Mouse (Mus musculus) gastrocnemius, postnatal 10 days (tissue): ENCODE results near the gene Grin2d. TPM values are rescaled to one million over a fixed set of nuclear protein-coding genes. Genes with fewer than 3 reads are reported as not detected.
"Not testable (repeated sequence)": the region's sequence is repeated elsewhere in the genome, so short reads cannot be mapped to it uniquely, and the experiment has no call there.

Experiments
- DNase-seq: peaks from one replicate; pipeline ENCODE4 v3.0.0; 2021; ENCODE audit warnings: mixed read lengths
- long read RNA-seq, 2 experiments: library from polyadenylated mRNA; stranded (forward); transcript quantifications; one replicate each; pipeline ENCODE4 v2.0.0; 2021
- total RNA-seq, 2 experiments: library from RNA; stranded (reverse); gene quantifications; 2 replicates each; pipeline ENCODE4 v1.2.3; 2021

Grin2d gene
- 1 to 10 TPM in 1 of 2 experiments, under 1 TPM in 1; 0.80 to 1.2 TPM for total RNA-seq
- long read RNA-seq, experiment 1, full-length matches to known transcripts, result 1 of 1 reads
- long read RNA-seq, experiment 1, partial matches to known transcripts, result 0 of 1 reads
- long read RNA-seq, experiment 1, other reads (novel, unspliced or antisense), result 0 of 1 reads
- long read RNA-seq, experiment 2, partial matches to known transcripts, result 0 of 1 reads
- long read RNA-seq, experiment 2, other reads (novel, unspliced or antisense), result 1 of 1 reads

DNA sequence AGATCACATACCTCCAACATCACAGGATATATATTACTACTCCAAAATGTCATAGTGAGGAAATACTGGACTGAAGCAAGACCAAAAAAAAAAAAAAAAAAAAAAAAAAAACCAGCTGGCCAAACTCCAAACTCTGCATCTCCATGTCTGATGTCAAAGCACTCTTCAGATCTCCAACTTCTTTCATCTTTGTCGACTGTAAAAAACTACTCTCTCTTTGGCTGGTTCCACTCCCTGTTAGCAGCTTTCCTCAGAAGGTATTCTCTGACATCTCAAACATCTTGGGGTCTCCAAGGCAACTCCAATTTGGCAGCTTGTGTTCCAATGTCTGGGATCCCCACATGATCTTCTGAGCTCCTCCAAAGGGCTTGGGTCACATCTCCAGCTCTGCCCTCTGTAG lies at the start of gene Grin2d:
Gene Grin2d, minus strand, starts transcription at position 101 of the 400 bp plus-strand sequence.
- DNase-seq, result not testable (repeated sequence)

GRCm38 (mm10) chr7:45924429-45924816 lies 46.2 kb upstream of the Grin2d start:
- DNase-seq, result no peak

DNA sequence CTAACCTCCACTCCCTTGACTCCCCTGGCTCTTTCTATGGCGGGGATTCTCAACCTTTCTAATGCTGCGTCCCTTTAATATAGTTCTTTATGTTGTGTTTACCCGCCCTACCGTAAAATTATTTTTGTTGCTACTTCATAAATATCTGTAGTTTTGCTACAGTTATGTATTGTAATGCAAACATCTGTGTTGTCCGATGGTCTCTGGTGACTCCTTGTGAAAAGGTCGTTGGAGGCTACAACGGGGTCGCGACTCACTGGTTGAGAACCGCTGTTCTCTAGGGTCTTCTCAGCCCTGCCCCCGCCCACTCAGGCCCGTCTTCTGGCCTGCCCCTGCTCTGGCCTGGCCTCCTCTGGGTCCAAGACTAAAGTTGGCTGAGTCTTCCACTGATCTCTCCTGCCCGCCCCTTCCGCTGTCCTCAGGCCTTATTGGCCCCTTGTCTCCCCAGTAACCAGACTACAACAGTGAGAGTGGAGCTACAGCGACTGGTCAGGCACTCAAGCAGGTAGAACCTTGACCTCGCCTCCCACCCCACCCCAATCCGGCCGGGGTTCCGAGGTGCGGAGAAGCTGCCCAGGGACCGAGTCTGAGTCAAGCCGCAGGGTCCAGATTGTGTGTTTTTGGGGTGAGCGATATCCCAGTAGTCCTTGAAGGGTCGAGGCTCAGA lies 45.7 kb upstream of the Grin2d start, which contains the start of gene Ccdc114:
Gene Ccdc114, plus strand, starts transcription at position 311 of the 667 bp plus-strand sequence.
- peak; percentile 74 for DNase-seq

- DNase-seq, result peak; percentile 93
Observed at GRCm38 (mm10) chr7:45922928-45923761, 45.0 kb upstream of the Grin2d start.

GRCm38 (mm10) chr7:45921950-45922600 lies 43.9 kb upstream of the Grin2d start:
- no peak for DNase-seq

GRCm38 (mm10) chr7:45921242-45921621 lies 43.1 kb upstream of the Grin2d start, which contains the start of gene Emp3:
TSS of gene Emp3 (minus strand) at chr7:45921404.
- DNase-seq, result peak; percentile 59

- peak; percentile 30 for DNase-seq
Observed at GRCm38 (mm10) chr7:45920583-45921241, 42.5 kb upstream of the Grin2d start.

DNA sequence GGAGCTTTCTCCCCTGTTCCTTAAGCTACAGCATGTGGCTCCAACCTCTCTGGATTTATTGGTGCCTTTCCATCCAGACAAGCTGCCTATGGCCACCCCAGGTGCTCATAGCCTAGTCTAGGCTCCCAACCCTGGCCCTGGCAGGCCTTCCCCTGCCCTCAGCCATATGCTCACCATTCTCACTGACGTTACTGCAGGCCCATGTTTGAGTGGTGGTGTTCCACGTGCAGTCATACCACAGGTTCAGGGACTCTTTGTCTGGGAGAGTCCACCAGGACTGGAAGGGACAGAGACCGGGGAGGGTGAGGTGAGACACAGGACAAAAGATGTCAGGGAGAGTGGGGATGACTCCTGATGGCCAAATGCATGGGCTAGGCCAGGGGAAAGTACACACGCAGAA lies 41.6 kb upstream of the Grin2d start:
- DNase-seq, result no peak

DNA sequence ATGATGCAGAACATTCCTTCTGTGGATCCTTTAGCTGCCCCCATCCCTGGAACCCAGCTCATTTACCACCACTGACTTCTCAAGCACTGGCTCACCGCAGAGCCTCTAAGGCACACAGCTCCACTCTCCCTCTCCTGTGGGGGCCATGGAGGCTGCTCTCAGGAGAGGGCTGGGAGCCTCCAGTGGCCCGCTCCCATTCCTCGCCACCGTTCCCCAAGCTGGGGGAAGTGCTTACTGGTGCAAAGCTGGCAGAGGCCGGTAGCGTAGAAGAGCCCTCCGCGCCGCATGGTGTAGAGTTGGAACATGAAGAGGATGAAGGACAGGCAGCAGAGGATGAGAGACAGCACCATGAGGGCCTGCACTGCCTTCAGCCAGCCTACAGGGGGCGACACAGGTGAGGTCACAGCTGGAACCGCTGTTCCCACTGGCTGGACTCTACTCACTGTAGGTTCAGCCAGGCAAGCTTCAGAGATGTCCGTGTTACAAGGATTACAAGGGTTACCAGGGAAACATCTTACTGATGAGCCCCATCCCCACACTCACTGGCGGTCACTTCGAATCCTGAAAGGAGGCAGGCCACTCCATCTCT lies 41.0 kb upstream of the Grin2d start:
- DNase-seq, result peak; percentile 36

DNA sequence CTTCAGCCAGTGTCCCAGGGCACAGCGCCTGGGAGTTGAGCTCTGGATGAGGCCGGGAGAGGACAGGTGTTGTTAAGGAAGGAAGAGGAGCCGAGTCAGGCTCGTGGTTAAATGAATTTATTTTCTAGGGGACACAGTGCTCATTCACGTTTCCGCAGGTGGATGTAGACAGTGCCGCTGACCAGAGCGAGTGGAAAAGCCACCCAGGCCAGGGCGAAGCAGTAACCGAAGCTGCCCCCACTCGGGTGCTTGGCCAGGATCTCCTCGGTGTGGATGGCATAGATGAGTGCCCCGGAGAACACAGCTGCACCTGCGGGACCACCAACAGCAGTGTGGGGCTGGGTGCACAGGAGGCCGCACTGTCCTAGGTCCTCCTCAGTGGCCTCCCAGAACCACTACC lies 39.7 kb upstream of the Grin2d start:
- no peak for DNase-seq

GRCm38 (mm10) chr7:45917004-45917704 lies 39.0 kb upstream of the Grin2d start:
- peak; percentile 29 for DNase-seq

DNA sequence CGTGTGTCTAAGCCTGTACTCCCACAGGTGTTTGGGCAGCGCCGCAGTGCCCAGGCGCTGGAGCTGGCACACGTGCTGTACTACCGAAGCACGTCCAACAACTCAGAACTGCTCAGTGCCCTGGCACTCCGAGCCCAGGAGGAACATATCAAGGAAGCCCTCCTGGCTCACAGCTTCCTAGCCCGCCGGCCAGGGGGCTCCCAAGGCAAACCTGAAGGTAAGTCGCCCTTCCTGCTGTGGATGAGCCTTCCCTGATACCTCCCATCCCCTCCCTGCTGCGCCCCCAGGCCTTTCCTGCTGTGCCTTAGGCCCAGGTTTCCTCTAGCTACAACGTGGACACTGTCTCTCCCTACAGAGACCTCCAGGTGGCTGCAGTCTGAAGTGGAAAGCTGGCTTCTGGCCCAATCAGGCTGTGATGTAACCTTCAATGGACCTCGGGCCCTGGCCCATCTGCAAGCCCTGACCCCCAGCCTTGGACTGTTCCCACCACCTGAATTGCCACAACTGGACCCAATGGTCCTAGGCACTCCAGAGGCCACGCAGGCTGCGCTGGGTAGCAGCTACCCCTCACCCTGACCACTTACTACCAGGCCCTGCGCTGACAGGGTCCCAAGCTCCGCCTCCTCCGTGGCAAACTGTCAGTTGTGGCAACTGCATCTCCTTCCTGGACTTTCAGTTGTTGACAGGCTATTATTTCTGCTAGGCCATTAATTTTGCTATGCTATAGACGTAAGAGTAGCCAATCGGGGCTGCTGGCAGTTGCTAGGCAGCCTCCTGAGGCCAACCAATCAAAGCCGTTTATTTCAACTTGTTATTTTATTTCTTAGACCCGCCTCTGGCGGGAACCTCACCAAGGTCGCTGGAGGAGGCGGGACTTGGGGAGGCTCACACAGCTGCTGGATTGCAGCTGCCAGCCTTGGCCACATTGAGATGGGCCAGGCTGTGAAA lies 38.2 kb upstream of the Grin2d start:
- peak; percentile 77 for DNase-seq

DNA sequence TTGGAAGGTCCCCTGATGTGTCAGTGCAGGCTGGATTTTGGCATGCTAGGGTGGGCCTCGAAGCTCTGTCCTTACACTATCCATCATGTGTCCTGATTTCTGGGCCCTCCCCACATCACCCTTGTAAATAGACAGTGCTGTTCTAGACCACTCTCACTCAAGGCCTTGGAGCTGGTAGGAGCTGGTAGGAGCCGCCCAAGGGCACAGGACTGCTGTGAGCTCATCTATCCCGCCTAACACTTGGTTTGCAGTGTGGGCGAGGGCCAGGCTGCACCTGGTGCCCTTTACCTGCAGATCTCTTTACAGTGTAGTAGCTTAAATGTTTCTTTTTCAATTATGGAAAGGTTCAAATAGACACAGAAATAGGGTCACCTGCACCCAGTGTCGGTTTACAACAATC lies 36.8 kb upstream of the Grin2d start:
- DNase-seq, result no peak

- DNase-seq, result no peak
Observed at GRCm38 (mm10) chr7:45914067-45914466, 35.9 kb upstream of the Grin2d start.

DNA sequence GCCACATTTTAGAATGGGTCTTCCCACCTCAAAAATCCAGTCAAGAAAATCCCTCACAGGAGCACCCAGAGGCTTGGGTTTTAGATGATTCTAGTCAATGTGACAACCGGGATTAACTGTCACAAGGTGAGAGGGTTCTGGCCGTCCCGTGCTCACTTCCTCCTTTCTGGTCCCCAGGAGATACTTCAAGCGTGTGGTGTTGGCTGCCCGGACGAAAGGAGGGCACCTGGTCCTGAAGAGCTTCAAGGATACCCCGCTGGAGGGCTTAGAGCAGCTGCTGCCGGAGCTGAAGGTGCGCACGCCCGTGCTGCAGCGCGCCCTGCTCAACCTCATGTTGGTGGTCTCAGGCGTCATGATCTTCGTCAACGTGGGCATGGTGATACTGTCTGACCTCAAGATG lies 31.0 kb upstream of the Grin2d start:
- no peak for DNase-seq

DNA sequence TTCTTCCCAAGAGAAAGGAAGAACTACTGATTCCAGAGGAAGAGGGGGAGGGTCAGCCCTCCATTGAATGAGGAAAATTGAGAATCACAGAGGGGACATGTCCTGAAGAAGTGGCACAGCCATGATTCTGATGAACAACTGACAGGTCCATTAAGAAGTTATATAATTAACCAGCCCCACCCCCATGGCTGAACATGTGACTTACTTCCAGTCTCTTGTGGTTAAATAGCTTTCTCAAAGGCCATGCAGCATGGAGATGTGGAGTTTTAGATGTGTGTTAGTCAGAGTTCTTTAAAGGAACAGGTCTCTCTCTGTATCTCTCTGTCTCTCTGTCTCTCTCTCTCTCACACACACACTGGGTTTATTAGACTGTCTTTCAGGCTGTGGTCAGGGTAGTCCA lies 30.2 kb upstream of the Grin2d start:
- DNase-seq, result no peak

DNA sequence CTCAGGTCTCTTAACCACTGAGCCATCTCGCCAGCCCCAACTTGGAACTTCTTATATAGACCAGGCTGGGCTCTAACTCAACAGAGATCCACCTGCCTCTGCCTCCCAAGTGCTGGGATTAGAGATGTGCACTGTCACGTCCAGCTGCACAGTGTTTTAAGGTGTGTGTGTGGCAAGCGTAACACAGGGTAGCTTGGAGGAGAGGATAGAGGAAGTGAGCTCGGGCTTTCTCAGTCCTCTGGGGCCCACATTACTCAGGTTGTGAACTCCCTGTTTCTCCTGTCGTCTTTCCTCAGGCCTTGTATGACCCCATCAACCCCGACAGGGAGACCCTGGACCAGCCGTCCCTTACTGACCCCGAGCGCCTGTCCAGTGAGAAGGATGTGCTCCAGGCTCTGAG lies 28.4 kb upstream of the Grin2d start:
- DNase-seq, result no peak

GRCm38 (mm10) chr7:45902481-45903002 lies 24.4 kb upstream of the Grin2d start:
- DNase-seq, result no peak

- no peak for DNase-seq
Observed at GRCm38 (mm10) chr7:45901562-45901961, 23.4 kb upstream of the Grin2d start.
